Mouse (Mus musculus): ENCODE measurements around the gene Ttbk2. TPM values are rescaled to one million over a fixed set of nuclear protein-coding genes. Genes with fewer than 3 reads are reported as not detected.

Ttbk2 gene
- polyA plus RNA-seq, 1 experiment: 7.9 TPM

DNA sequence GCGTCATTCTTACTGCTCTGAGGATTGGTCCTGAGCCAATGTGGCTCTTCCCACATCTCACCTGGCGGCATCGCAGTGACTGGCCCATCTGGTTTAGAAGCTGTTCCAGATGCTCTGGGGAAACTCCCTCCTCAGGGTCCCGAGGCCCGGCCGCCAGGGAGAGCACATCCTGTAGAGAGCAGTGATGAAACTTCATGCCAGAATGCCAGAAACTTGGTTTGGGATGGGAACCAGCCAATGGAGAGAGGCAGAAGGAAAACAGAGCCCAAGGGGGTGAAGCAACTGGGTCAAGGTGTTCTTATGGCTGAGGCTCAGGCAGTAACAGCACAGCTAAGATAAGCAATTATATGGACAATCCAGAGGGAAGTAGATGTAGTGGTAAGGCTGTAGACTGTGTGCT, 129.6 kb downstream of the Ttbk2 start:
- no peak for TF ChIP-seq GATA1 (IDR thresholded peaks at IDR 0.05; ENCODE audit: low read length)

DNA sequence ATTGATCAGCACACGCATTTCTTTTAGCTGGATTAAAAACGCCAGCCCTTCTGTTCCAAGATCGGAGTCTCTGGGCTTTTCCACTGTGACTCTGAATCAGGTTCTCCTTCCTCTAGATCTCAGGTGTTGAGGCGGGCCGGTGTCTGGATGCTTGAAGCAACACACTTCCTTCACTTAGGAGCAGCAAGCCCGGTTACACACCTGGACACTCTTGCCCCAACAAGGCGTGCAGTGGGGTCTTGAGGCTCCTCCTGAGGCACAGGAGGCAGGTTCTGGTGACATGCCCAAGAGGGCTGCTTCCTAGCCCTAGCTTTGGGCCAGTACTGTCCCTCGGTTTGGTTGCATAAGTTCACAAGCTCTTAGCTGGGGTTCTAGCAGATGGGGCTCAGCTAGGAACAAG, 131.9 kb downstream of the Ttbk2 start:
- no peak for TF ChIP-seq GATA1 (IDR thresholded peaks at IDR 0.05; ENCODE audit: low read length)

DNA sequence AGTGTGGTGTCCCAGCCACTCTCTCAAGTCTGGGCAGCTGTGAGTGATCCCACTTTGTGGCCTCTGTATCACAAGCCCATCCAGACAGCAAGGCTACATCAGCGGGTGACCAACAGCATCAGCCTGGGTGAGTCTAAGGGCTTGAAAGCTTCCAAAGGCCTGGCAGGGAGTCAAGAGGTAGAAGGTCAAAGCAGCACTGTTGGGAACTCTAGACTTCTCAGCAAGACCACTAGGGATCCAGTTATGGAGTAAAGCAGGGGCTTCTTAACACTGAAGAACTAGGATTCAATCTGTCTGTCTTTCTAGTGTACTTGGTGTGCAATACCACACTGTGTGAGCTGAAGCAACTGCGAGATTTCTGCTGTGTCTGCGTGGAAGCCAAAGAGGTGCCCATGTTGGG, 137.0 kb downstream of the Ttbk2 start:
- TF ChIP-seq GATA1 (IDR thresholded peaks at IDR 0.05; ENCODE audit: low read length): no peak

DNA sequence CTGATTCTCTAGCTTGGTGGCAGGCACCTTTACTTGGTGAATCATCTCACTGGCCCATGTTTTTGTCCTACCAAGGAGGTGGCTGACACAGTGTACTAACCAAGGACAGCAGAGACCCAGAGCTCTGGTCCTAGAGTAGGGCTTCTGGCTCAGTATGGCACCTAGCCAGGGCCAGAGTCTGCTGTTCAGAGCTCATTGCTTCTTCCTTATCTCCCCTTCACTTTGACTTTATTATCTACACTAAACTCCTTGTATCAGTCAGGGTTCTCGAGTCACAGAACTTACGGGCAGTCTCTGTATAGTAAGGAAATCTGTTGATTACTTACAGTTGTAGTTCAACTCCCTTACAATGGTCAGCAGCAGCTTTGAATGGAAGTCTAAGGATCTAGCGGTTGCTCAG, 139.5 kb downstream of the Ttbk2 start:
- TF ChIP-seq GATA1 (IDR thresholded peaks at IDR 0.05; ENCODE audit: low read length): no peak

DNA sequence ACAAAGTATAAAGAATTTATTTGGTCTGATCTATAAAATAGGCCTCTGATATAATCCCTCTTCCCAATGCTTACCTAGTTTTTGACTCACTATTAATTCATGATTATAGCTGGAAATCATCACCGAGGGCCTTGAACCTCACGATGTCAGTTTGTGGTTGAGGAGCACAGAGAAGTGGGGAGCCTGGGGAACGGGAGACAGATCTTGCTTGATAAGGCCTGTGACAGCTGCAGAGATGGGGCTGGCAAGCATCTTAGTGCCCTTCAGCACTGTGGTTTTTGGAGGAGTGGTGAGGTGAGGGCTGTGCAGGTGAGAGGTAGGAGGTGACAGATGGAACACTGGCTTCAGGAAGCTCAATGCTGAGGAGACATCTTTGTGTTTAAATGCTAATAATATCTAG, 140.2 kb downstream of the Ttbk2 start:
- no peak for TF ChIP-seq GATA1 (IDR thresholded peaks at IDR 0.05; ENCODE audit: low read length)

DNA sequence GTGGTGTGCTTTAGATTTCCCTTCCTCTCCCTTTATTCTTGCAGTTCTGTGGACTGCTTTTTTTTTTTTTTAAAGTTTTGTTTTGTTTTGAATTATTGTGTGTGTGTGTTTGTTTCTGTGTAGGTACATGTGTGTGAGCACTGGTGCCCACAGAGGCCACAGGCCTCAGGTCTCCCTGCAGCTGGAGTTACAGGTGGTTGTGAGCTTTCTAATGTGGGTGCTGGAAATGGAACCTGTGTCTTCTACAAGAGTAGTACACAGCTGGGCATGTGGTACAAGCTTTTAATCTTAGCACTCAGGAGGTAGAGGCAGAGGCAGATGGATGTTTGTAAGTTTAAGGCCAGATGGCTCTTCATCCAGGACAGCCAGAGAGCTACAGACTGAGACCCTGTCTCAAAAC, 143.4 kb downstream of the Ttbk2 start:
- TF ChIP-seq GATA1 (IDR thresholded peaks at IDR 0.05; ENCODE audit: low read length): no peak

DNA sequence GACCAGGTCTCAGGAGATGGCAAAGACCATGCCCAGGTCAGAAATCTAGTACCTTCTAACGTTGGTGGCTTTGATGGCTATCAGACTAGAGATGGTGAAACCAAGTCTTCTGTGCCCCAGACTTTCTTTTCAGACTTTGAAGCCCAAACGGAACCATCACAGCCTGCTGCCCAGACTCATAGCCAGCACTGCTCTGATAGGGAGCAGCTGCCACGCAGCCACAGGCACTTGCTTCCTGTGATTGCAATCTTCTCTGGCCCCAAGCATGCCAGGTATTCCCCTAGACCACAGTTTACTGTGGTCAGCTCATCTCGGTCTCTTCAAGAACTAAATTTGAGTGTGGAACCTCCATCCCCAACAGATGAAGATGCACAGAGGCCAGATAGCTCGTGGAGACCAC, 147.7 kb downstream of the Ttbk2 start:
- no peak for TF ChIP-seq GATA1 (IDR thresholded peaks at IDR 0.05; ENCODE audit: low read length)

DNA sequence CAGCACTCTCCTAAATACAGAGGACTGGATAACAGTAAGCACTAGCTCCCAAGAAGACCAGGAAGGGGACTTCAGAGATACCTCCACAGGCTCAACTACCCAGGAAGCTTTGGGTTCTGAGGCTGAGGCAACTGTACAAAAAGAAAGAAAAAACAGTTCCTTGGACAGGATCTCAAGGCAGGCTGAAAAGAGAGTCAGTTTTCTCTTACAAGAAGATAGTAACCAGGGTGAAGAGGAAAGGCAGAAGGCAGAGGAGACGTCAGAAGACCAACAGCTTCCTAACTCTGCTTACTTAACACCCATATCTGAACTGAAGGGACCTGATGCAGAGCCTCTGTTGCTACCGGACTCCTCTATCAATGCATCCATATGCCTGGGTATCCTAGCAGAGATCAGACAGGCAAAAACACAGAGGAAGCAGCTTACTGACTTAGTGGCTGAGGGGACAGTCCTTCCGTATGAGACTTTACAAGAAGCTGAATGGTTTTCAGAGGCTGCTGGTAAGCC, 150.0 kb downstream of the Ttbk2 start:
- TF ChIP-seq GATA1 (IDR thresholded peaks at IDR 0.05; ENCODE audit: low read length): no peak

DNA sequence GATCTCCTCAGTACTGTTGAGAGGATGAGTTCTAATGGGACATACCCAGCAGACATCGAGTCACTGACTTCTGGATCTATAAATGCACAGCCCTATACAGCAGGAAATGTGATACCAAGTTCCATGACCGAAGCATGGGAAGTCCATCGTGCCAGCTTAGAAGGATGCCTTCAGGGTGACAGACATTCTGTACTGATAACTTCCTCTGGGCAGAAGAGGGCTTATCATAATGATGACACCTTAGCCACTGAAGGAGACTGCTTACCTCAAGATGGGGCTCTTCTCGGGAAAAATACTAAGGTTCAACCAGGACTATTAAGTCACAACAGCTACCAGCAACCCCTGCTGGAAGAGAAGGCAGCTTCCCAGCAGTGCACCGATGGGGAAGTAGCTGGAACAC, 152.6 kb downstream of the Ttbk2 start:
- TF ChIP-seq GATA1 (IDR thresholded peaks at IDR 0.05; ENCODE audit: low read length): no peak

Other genes with a start within 250 kb of the Ttbk2 start
- gene Haus2, start 241.2 kb downstream of the Ttbk2 start, polyA plus RNA-seq (2012): 2.1 and 2.3 TPM in 2 replicates
- 1.3 and 1.9 TPM in 2 replicates for gene Lrrc57, start 241.1 kb downstream of the Ttbk2 start, polyA plus RNA-seq (2012)
- 0.26 and 0.27 TPM in 2 replicates for gene Stard9, start 221.5 kb downstream of the Ttbk2 start, polyA plus RNA-seq (2012)
- gene Cdan1, start 476 bp downstream of the Ttbk2 start, polyA plus RNA-seq (2012): 77.4 and 97.3 TPM in 2 replicates
- 27.1 and 34.7 TPM in 2 replicates for gene Ubr1, start 120.1 kb upstream of the Ttbk2 start, polyA plus RNA-seq (2012)
- 1.3 and 2.0 TPM in 2 replicates for gene Tmem62, start 126.4 kb upstream of the Ttbk2 start, polyA plus RNA-seq (2012)
- 7.7 and 13.0 TPM in 2 replicates for gene Ccndbp1, start 157.8 kb upstream of the Ttbk2 start, polyA plus RNA-seq (2012)
- 0.70 and 0.73 TPM in 2 replicates for gene Epb42, start 186.5 kb upstream of the Ttbk2 start, polyA plus RNA-seq (2012)
- not detected in 2 replicates for gene Tgm5, start 235.2 kb upstream of the Ttbk2 start, polyA plus RNA-seq (2012)

Measured in G1E-ER4 (cell line).